In the genomic region with DNA sequence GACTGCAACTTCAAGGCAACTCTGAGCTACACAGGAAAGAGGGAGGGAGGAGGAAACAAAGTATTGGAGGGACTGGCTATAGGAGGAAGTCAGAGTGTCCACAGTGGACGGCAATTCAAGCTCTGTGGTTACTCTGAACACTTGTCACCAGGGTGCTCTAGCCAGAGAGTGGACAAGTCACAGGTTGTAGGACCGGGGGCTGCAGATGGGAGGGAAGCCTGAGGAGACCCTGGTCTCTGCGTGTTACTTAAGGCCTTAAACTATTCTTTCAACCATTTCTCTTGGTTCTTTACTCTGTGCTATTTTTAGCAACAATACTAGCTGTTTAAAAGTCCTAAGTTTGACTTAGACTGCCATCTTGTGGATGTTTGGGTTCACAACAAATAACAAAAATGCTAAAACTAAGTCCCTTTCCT, we compare ENCODE assay signal across 8 mouse cellular contexts. TPM values are rescaled to one million over a fixed set of nuclear protein-coding genes. Genes with fewer than 3 reads are reported as not detected.
DNase-seq lines count a peak whose midpoint lies in the region; ATAC-seq and TF ChIP-seq lines count a peak whose summit lies in the region.

No protein-coding gene starts in this region.

- no peaks in the 10 kb centered on the region for H3K9me3 ChIP-seq in forebrain, postnatal 0 days (ENCODE audit: low read length)
- no peaks in the 10 kb centered on the region for H3K9me3 ChIP-seq in midbrain, embryonic 13.5 days

- no peaks in the 10 kb centered on the region for H3K36me3 ChIP-seq in forebrain, postnatal 0 days (ENCODE audit: insufficient read depth)
- H3K36me3 ChIP-seq in midbrain, embryonic 13.5 days: no peaks in the 10 kb centered on the region

- no peak overlapping the region for H3K4me3 ChIP-seq in forebrain, postnatal 0 days (ENCODE audit: low read depth, low read length)
- no peak overlapping the region for H3K4me3 ChIP-seq in midbrain, embryonic 13.5 days (replicated peaks)

- DNase-seq in frontal cortex, postnatal 25 days (ENCODE audit: low spot score in 2 of 2): no peak
- peak; percentile 79 for DNase-seq in forebrain, postnatal 0 days
- DNase-seq in kidney, postnatal 14 days: peak; percentile 37
- no peak for DNase-seq in cerebellum, adult 9-11 months
- no peak for DNase-seq in testis, postnatal 10 days (ENCODE audit: low spot score)

- H3K27ac ChIP-seq in forebrain, postnatal 0 days (ENCODE audit: low read depth, low read length): peak overlapping the region; percentile 54; the same call in 1 of the 2 replicates
- no peak overlapping the region for H3K27ac ChIP-seq in midbrain, embryonic 13.5 days

- no peaks in the 10 kb centered on the region for H3K27me3 ChIP-seq in forebrain, postnatal 0 days (ENCODE audit: insufficient read depth, low read length)
- no peaks in the 10 kb centered on the region for H3K27me3 ChIP-seq in midbrain, embryonic 13.5 days

- 23% methylated on average over 3 of the region's 3 CpGs for WGBS in forebrain, postnatal 0 days
- WGBS in midbrain, embryonic 13.5 days: 29% methylated on average over 3 of the region's 3 CpGs

- H3K9ac ChIP-seq in forebrain, postnatal 0 days: peak overlapping the region; percentile 14; the same call in 1 of the 2 replicates
- no peak overlapping the region for H3K9ac ChIP-seq in midbrain, embryonic 13.5 days (replicated peaks)

- peak; percentile 70 for ATAC-seq in frontal cortex, adult (ENCODE audit: low TSS enrichment)
- ATAC-seq in activated CD4-positive, CD25-positive, alpha-beta regulatory T cell, adult 4 months: peak; percentile 65
- peak; percentile 74 for ATAC-seq in forebrain, postnatal 0 days
- ATAC-seq in midbrain, embryonic 13.5 days: peak; percentile 73

- 0 out of 2 replicates have a peak, but pooled peaks cover 4% of the 10 kb centered on the region for H3K4me1 ChIP-seq in forebrain, postnatal 0 days (ENCODE audit: insufficient read depth)
- H3K4me1 ChIP-seq in midbrain, embryonic 13.5 days (replicated peaks): peaks cover 4% of the 10 kb centered on the region; the same call in 1 of the 2 replicates

- no peak overlapping the region for H3K4me2 ChIP-seq in forebrain, postnatal 0 days (ENCODE audit: low read depth)
- H3K4me2 ChIP-seq in midbrain, embryonic 13.5 days (replicated peaks): no peak overlapping the region

- TF ChIP-seq CTCF in forebrain, postnatal 0 days (IDR thresholded peaks at IDR 0.05; ENCODE audit: low read depth): peak; percentile 77

RNA-seq across cellular contexts. Expression of gene Arhgdib, which starts 38.6 kb away (rescaled TPM):
- 1,000 to 10,000 TPM; 2,826 to 2,843 TPM for polyA plus RNA-seq in activated CD4-positive, CD25-positive, alpha-beta regulatory T cell, adult 4 months (2017; shearing (Covaris generic))
- 14.9 and 23.0 TPM in 2 replicates for total RNA-seq in forebrain, postnatal 0 days (2014; rRNA removed)
- polyA plus RNA-seq in forebrain, postnatal 0 days (2015; fragmentation: Nextera tagmentation; extraction: Ambion mirVana): 29.3 and 37.5 TPM in 2 replicates
- polyA plus RNA-seq in midbrain, embryonic 13.5 days (2015; fragmentation: Nextera tagmentation; extraction: Ambion mirVana): 12.0 and 13.0 TPM in 2 replicates

RNA-seq across cellular contexts. Expression of gene Pde6h, which starts 56.7 kb away (rescaled TPM):
- polyA plus RNA-seq in activated CD4-positive, CD25-positive, alpha-beta regulatory T cell, adult 4 months (2017; shearing (Covaris generic)): under 1 TPM in 1 of 2 experiments, not detected in 1; 0.05 TPM
- total RNA-seq in forebrain, postnatal 0 days (2014; rRNA removed): 0.05 and 0.31 TPM in 2 replicates
- 0.34 TPM in 1 of 2 replicates, not detected in the other for polyA plus RNA-seq in forebrain, postnatal 0 days (2015; fragmentation: Nextera tagmentation; extraction: Ambion mirVana)
- not detected in 2 replicates for polyA plus RNA-seq in midbrain, embryonic 13.5 days (2015; fragmentation: Nextera tagmentation; extraction: Ambion mirVana)

RNA-seq across cellular contexts. Expression of gene Erp27, which starts 58.4 kb away (rescaled TPM):
- polyA plus RNA-seq in activated CD4-positive, CD25-positive, alpha-beta regulatory T cell, adult 4 months (2017; shearing (Covaris generic)): under 1 TPM; 0.50 to 0.54 TPM
- 0.19 and 0.77 TPM in 2 replicates for total RNA-seq in forebrain, postnatal 0 days (2014; rRNA removed)
- polyA plus RNA-seq in forebrain, postnatal 0 days (2015; fragmentation: Nextera tagmentation; extraction: Ambion mirVana): 0.79 and 0.92 TPM in 2 replicates
- not detected in 2 replicates for polyA plus RNA-seq in midbrain, embryonic 13.5 days (2015; fragmentation: Nextera tagmentation; extraction: Ambion mirVana)

Comparison
In these comparisons a context has a peak if more than half of its experiments do, and no peak if none do; other contexts are left out.
1. DNase-seq: peak in forebrain, postnatal 0 days (single experiment) and kidney, postnatal 14 days (single experiment); none in frontal cortex, postnatal 25 days (0 of 2), cerebellum, adult 9-11 months (single experiment) and testis, postnatal 10 days (single experiment).
2. RNA of gene Arhgdib, which starts 38.6 kb away (polyA plus RNA-seq): 2,826 to 2,843 TPM in activated CD4-positive, CD25-positive, alpha-beta regulatory T cell, adult 4 months; 29.3 to 37.5 TPM in forebrain, postnatal 0 days and 12.0 to 13.0 TPM in midbrain, embryonic 13.5 days; every median in the first group is over 10 times any median in the second.
3. Peak in every context shown above with its lines, with median percentiles within 50 percentile points of each other: ATAC-seq.